Mouse (Mus musculus) adipose tissue, adult 10 weeks (tissue): Measurements from ENCODE around the gene Ghrl. TPM values are rescaled to one million over a fixed set of nuclear protein-coding genes. Genes with fewer than 3 reads are reported as not detected.

Experiments
- polyA plus RNA-seq: library from polyadenylated mRNA; stranded (reverse); fragments of 350-450 nt; fragmentation: Illumina TruSeq; extraction: RNeasy Lipid Tissue Mini Kit (QIAGEN cat#74804); gene quantifications from one replicate; pipeline ENCODE4 v1.2.3, GENCODE M21; 2014; ENCODE audit warnings: low read depth, low replicate concordance

The Ghrl gene
- not detected for polyA plus RNA-seq

DNA sequence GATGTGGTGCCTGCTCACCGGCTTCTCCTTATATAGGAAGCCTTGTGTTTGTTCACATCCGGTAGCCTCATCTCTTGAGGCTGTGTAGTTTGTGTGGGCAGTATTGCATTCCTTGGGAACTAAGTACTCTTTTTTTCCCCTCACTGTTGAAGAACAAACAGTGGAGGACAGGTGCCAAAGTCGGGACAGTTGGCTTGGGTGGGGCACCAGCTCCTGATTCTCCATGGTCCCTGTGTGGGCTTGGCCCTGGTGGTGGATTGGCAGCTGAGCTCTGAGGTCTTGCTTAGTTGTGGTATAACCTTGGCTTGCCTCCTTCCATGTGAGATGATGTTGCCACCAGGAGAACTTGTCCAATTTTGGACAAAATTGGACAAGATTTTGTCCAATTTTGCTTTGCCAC, at the start of gene Ghrl:
Gene Ghrl, minus strand, starts transcription at position 3 of the 400 bp plus-strand sequence.

DNA sequence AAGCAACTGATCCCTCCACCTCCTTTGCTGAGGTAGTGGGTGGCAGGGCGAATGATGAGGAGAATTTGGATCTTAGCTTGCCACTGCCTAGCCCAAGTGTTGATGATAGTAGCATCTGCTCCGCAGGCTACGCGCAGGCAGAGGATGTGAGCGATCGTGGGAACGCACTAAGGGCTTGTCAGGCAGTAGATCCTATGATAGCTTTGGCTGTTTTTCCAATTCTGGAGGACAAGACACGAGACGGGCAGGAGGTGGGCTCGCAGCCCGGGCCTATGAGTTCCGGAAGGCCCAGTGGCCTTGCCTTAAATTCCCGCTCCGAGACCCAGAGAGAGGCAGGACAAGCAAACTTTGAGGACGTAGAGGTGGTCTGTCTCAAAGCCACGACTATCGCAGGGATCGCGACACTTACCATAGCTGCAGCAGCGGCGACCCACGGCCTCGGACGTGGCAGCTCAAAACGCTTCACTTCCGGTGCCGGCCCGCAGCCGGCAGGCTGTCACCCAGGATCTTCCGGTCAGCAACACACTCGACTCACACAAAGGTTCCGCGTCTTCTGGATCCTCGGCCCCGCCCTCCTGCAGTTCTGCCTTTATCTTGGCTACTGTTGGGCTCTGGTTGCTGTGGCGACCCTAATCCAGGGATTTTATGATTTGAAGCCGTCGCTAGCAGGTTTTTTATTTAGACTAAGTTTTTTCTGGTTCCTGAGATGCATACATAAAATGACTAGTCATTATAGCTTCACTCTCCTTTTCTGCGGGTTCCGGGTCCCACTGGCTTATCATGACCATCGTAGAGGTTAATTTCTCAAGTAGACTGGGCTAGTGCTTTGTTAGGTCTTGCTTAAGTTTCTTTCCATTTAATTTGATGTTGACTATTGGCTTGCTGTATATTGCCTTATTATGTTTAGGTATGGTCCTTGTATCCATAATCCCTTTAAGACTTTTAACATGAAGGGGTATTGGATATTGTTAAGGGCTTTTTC, 20.8 kb upstream of the Ghrl start, which contains the start of gene Sec13:
Gene Sec13, minus strand, starts transcription at position 508 of the 982 bp plus-strand sequence.

DNA sequence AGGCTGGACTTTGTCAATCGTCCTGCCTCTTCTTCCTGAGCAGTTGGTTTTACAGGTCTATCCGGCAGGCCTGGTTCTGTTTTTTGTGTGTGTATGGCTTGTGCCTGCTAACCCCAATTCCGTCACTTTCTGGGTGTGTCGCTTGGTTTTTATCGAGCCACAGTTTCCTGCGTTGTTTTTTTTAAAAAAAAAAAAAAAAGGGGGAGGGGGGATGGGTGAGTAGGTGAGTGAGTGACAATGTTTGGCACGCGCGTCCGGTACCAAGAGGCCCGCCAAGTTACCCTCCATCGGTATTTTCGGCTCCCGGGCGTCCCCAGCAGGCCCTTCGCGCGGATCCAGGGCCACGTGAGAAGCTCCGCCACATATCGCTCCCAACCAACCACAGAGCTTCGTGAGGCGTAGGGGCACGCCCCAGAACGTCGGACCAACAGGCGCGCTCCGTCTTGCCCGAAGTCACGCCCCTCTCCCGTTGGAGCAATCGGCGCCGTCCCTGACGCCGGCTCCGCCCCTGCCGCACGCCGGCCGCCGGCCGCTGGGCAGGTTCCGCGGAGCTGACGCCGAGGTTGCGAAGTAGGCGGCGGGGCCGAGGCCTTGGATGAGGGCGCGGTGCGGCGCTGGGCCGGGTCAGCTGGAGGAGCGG, 23.0 kb downstream of the Ghrl start, which contains the start of gene Tatdn2:
Gene Tatdn2, plus strand, starts transcription at position 469 of the 640 bp plus-strand sequence.

Other genes starting within 250 kb of the Ghrl start
- gene Il17rc, start 248.5 kb downstream of the Ghrl start, polyA plus RNA-seq = 22.4 TPM
- 41.7 TPM for gene Creld1, start 236.6 kb downstream of the Ghrl start, polyA plus RNA-seq
- gene Prrt3, start 217.9 kb downstream of the Ghrl start, polyA plus RNA-seq = not detected
- 68.1 TPM for gene Emc3, start 188.2 kb downstream of the Ghrl start, polyA plus RNA-seq
- gene Fancd2, start 188.2 kb downstream of the Ghrl start, polyA plus RNA-seq = 1.2 TPM
- gene Fancd2os, start 119.2 kb downstream of the Ghrl start, polyA plus RNA-seq = 1.1 TPM
- 147 TPM for gene Brk1, start 115.1 kb downstream of the Ghrl start, polyA plus RNA-seq
- gene Vhl, start 95.9 kb downstream of the Ghrl start, polyA plus RNA-seq = 27.4 TPM
- gene Irak2, start 81.4 kb downstream of the Ghrl start, polyA plus RNA-seq = 39.1 TPM
- gene Tatdn2, start 22.8 kb downstream of the Ghrl start, polyA plus RNA-seq = 28.8 TPM
- gene Sec13, start 20.9 kb upstream of the Ghrl start, polyA plus RNA-seq = 130 TPM